Mouse (Mus musculus): ENCODE measurements around the gene Msx1.

DNA sequence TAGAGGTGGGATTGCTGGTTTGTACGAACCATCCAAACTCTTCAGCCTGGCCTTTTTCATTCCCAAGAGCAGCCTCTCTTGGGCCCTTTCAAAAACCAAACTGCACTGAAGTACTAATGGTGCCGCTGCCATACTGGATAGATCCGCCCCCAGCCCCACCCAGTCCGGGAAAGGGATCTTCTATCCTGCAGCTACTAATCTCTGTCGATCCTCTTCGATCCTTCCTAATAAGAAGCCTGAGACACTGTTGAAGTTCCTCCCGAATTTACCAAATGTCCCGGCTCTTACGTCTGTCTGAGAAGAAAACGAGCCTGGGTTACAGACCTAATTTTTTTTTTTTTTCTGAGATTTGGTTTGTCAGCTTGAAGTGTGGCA, 4.9 kb upstream of the Msx1 start:
- no peak for TF ChIP-seq CTCF (IDR thresholded peaks at IDR 0.05; ENCODE audit: extremely low read depth, insufficient read depth, low read length)
- TF ChIP-seq POLR2A (IDR thresholded peaks at IDR 0.05; ENCODE audit: extremely low read depth, insufficient read depth, low read length), result no peak

Data from cortical plate, adult 2 months (tissue).